Mouse (Mus musculus) midbrain, embryonic 14.5 days (tissue): ENCODE results near the gene Fam49a. TPM values are rescaled to one million over a fixed set of nuclear protein-coding genes. Genes with fewer than 3 reads are reported as not detected.
"Not testable (repeated sequence)": the region's sequence is repeated elsewhere in the genome, so short reads cannot be mapped to it uniquely, and the experiment has no call there.

Experiments used
- ATAC-seq: fragments of 200-750 bp; cut with Nextera tagmentation; 2 replicates; pipeline ENCODE4 v1.8.0; 2017; ENCODE audit warnings: moderate number of reproducible peaks, moderate library complexity; ENCODE audit not compliant: low FRiP score, low TSS enrichment
- DNase-seq: peaks from one replicate; pipeline ENCODE4 v3.0.0-alpha.2; 2015
- H3K27ac ChIP-seq: fragments of 300-500 bp; sonication (generic); replicated peaks from 2 replicates; pipeline ENCODE4 v1.5.1; 2014; ENCODE audit warnings: mild to moderate bottlenecking, low read depth, low read length, moderate library complexity
- H3K27me3 ChIP-seq: fragments of 300-500 bp; sonication (generic); 2 replicates; pipeline ENCODE4 v1.6.1; 2014; ENCODE audit warnings: low read length, control low read depth, mixed read lengths; ENCODE audit not compliant: control insufficient read depth, insufficient read depth
- H3K36me3 ChIP-seq: fragments of 300-500 bp; sonication (generic); 2 replicates; pipeline ENCODE4 v1.6.1; 2014; ENCODE audit warnings: low read length, control low read depth; ENCODE audit not compliant: control insufficient read depth, insufficient read depth
- H3K4me1 ChIP-seq: fragments of 300-500 bp; sonication (generic); 2 replicates; pipeline ENCODE4 v1.6.1; 2014; ENCODE audit warnings: mild to moderate bottlenecking, antibody characterized with exemption, low read length, control low read depth; ENCODE audit not compliant: control insufficient read depth, insufficient read depth
- H3K4me2 ChIP-seq: fragments of 300-500 bp; sonication (generic); 2 replicates; pipeline ENCODE4 v1.6.1; 2014; ENCODE audit warnings: mild to moderate bottlenecking, low read length, moderate library complexity
- H3K4me3 ChIP-seq: fragments of 300-500 bp; sonication (generic); replicated peaks from 2 replicates; pipeline ENCODE4 v1.5.1; 2014; ENCODE audit warnings: low read depth, low read length
- H3K9ac ChIP-seq: fragments of 300-500 bp; sonication (generic); replicated peaks from 2 replicates; pipeline ENCODE4 v1.6.1; 2014; ENCODE audit warnings: mild to moderate bottlenecking, low read length, moderate library complexity
- H3K9me3 ChIP-seq: fragments of 300-500 bp; sonication (generic); 2 replicates; pipeline ENCODE4 v1.6.1; 2016; ENCODE audit warnings: low read length, control low read depth, mixed read lengths; ENCODE audit not compliant: control insufficient read depth
- WGBS: fragments of 180-500 bp; shearing (Covaris S2); extraction: QIAGEN DNeasy Blood & Tissue Kit; methylation state at CpG from one replicate; pipeline ENCODE4 v1.1.7; 2014; 5-methylcytosine and 5-hydroxymethylcytosine counted together
- polyA plus RNA-seq: library from polyadenylated mRNA; unstranded; fragments of >200 nt; fragmentation: Nextera tagmentation; extraction: Ambion mirVana; gene quantifications from 2 replicates; pipeline ENCODE4 v1.2.1, GENCODE M21; 2014

Fam49a gene
- polyA plus RNA-seq, 1 experiment from 2014 or later = 57.0 TPM

DNA sequence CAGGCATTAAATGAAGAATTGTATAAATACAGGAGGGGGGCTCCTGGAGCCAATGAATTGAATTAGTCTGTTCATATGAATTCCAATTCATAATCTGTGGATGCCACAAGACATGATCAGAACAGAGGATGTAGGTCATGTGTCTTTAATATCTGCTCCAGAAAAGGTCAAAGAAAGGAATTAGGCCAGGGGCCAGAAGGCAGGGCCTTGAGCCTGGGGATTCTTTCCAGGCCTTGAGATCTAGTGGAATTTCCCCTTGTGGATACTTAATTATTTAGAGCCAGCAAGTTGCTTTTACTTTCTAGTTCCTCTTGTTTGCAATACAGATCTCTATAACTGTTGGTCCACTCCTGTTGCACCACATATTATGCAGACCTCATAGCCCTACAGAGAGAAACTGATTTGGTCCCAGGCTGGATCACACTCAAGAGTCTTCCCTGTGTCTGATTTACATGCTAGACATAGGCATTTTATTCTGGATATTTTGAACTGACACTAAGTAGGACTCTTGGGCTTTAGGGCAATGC lies 31.8 kb upstream of the Fam49a start:
- no peak overlapping the region for H3K4me2 ChIP-seq
- no peak overlapping the region for H3K27ac ChIP-seq
- no peaks in the 10 kb centered on the region for H3K36me3 ChIP-seq
- no peaks in the 10 kb centered on the region for H3K27me3 ChIP-seq
- H3K4me3 ChIP-seq = no peak overlapping the region
- ATAC-seq (no peak), DNase-seq (no peak)
- no peak overlapping the region for H3K9ac ChIP-seq
- 0 out of 2 replicates have a peak, but pooled peaks cover 3% of the 10 kb centered on the region for H3K4me1 ChIP-seq
- no peaks in the 10 kb centered on the region for H3K9me3 ChIP-seq

- Histone ChIP-seq H3K27me3 (no peaks in the 10 kb centered on the region), H3K4me3 (no peak overlapping the region), H3K9me3 (no peaks in the 10 kb centered on the region), H3K27ac (no peak overlapping the region), H3K36me3 (no peaks in the 10 kb centered on the region), H3K4me1 (0 out of 2 replicates have a peak, but pooled peaks cover 2% of the 10 kb centered on the region), H3K4me2 (no peak overlapping the region), H3K9ac (no peak overlapping the region)
- ATAC-seq = no peak
- DNase-seq = no peak
- 90% methylated on average over 4 of the region's 4 CpGs for WGBS
Observed at GRCm38 (mm10) chr12:12232097-12232496, 29.8 kb upstream of the Fam49a start.

GRCm38 (mm10) chr12:12236978-12237377 lies 25.0 kb upstream of the Fam49a start:
- Histone ChIP-seq H3K4me2 (no peak overlapping the region), H3K4me1 (0 out of 2 replicates have a peak, but pooled peaks cover 3% of the 10 kb centered on the region), H3K9me3 (no peaks in the 10 kb centered on the region), H3K4me3 (no peak overlapping the region), H3K27me3 (no peaks in the 10 kb centered on the region), H3K9ac (no peak overlapping the region), H3K36me3 (no peaks in the 10 kb centered on the region), H3K27ac (peak overlapping the region; percentile 49; the same call in 1 of the 2 replicates)
- WGBS = 37% methylated on average over 5 of the region's 5 CpGs
- no peak for ATAC-seq
- peak; percentile 21 for DNase-seq

GRCm38 (mm10) chr12:12239502-12239901 lies 22.4 kb upstream of the Fam49a start:
- Histone ChIP-seq H3K4me1 (0 out of 2 replicates have a peak, but pooled peaks cover 3% of the 10 kb centered on the region), H3K36me3 (no peaks in the 10 kb centered on the region), H3K4me3 (no peak overlapping the region), H3K27me3 (no peaks in the 10 kb centered on the region), H3K9ac (no peak overlapping the region), H3K4me2 (no peak overlapping the region), H3K27ac (no peak overlapping the region), H3K9me3 (no peaks in the 10 kb centered on the region)
- 66% methylated on average over 3 of the region's 3 CpGs for WGBS
- DNase-seq (no peak), ATAC-seq (no peak)

DNA sequence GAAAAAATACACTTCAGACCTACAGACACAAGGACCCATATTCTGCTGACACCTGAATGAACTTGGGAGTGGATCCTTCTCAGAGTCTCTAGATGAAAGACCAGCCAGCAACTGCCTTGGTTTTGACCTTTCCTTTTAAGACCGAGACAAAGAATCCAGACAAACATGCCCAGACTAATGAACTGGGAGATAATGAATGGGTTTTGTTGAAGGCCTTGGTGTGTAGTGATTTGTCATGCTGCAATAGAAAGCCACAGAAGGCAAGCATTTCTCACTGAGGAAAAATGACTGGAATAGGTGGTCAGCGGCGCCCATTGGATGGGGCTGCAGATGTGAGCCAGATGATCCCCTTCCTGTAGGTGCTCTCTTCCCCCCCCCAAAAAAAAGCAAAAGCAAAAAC lies 18.8 kb upstream of the Fam49a start:
- no peaks in the 10 kb centered on the region for H3K9me3 ChIP-seq
- H3K4me3 ChIP-seq = no peak overlapping the region
- no peak overlapping the region for H3K9ac ChIP-seq
- H3K4me2 ChIP-seq = no peak overlapping the region
- no peaks in the 10 kb centered on the region for H3K4me1 ChIP-seq
- H3K27me3 ChIP-seq = no peaks in the 10 kb centered on the region
- H3K36me3 ChIP-seq = no peaks in the 10 kb centered on the region
- H3K27ac ChIP-seq = no peak overlapping the region
- 81% methylated on average over 3 of the region's 3 CpGs for WGBS
- ATAC-seq = no peak
- DNase-seq = no peak

DNA sequence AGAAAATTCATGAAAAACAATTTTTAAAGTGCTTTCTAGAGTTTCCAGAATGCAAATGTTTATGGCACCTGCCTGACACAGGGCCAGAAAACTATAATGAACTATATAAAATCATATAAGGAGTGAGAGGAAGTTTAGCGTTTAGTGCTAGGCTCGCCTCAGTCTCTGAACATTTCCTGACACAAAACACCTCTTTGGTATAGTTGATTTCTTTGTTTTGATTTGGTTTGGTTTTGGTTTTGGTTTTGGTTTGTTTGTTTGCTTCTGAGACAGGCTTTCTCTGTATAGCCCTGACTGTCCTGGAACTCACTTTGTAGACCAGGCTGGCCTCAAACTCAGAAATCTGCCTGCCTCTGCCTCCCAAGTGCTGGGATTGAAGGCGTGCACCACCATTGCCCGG lies 14.9 kb upstream of the Fam49a start:
- not testable (repeated sequence) for DNase-seq, H3K4me2 ChIP-seq, H3K9me3 ChIP-seq, ATAC-seq, H3K4me1 ChIP-seq, H3K4me3 ChIP-seq, H3K36me3 ChIP-seq, H3K9ac ChIP-seq, H3K27me3 ChIP-seq, H3K27ac ChIP-seq
- whole genome bisulfite sequencing = 94% methylated on average over 4 of the region's 4 CpGs

DNA sequence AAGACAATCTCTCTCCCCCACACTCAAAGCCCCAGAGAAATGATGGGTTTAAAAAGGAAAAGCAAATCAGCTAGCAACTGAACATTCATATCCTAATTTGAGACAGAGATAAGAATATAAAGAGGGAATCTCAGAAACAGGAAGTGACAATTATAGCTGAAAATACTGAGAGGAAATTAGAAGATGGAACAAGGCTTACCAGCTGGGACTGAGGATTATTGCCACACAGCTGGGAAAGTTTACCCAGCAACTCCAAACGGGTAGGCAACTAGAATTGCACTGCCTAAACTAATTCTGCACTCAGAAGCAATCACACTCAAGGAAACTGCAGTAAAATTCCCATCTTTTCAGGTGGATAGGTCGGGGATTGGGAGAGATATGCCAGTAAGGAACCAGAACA lies 12.4 kb upstream of the Fam49a start:
- Histone ChIP-seq H3K27ac (no peak overlapping the region), H3K4me3 (no peak overlapping the region)
- WGBS = 62% methylated on average over 2 of the region's 2 CpGs

GRCm38 (mm10) chr12:12253526-12253925 lies 8.4 kb upstream of the Fam49a start:
- DNase-seq (no peak), ATAC-seq (no peak)
- no peak overlapping the region for H3K9ac ChIP-seq
- H3K27ac ChIP-seq = no peak overlapping the region
- no peaks in the 10 kb centered on the region for H3K9me3 ChIP-seq
- no peak overlapping the region for H3K4me2 ChIP-seq
- H3K36me3 ChIP-seq = no peaks in the 10 kb centered on the region
- WGBS = 55% methylated on average over 5 of the region's 5 CpGs
- no peaks in the 10 kb centered on the region for H3K27me3 ChIP-seq
- no peaks in the 10 kb centered on the region for H3K4me1 ChIP-seq
- no peak overlapping the region for H3K4me3 ChIP-seq

More for the DNA sequence above, 12.4 kb upstream of the Fam49a start:
- no peaks in the 10 kb centered on the region for H3K36me3 ChIP-seq
- H3K27me3 ChIP-seq = no peaks in the 10 kb centered on the region
- H3K4me2 ChIP-seq = no peak overlapping the region
- DNase-seq (no peak), ATAC-seq (no peak)
- no peak overlapping the region for H3K9ac ChIP-seq
- H3K4me1 ChIP-seq = no peaks in the 10 kb centered on the region
- no peaks in the 10 kb centered on the region for H3K9me3 ChIP-seq

DNA sequence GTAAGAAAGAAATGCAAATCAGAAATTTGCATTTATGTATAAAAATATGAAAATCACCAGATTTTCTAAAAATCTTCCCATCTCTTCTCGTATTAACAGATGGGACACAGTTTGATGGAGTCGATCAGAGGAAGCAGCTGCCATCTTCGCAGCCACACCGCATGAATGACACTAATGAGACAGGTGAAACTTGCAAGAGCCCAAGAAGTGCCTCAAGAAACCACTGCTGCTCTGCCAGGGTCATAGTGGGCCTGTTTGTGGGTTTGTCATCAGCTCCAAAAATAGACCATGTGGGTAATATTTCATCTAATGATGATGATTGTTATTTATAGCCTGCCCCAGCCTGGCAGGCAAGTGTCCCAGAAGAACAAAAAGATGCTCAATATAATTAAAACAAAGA lies 7.8 kb upstream of the Fam49a start:
- Histone ChIP-seq H3K9ac (no peak overlapping the region), H3K27me3 (no peaks in the 10 kb centered on the region), H3K4me3 (no peak overlapping the region), H3K4me1 (no peaks in the 10 kb centered on the region), H3K9me3 (no peaks in the 10 kb centered on the region), H3K4me2 (no peak overlapping the region), H3K27ac (no peak overlapping the region), H3K36me3 (no peaks in the 10 kb centered on the region)
- ATAC-seq (no peak), DNase-seq (no peak)
- 70% methylated on average over 4 of the region's 4 CpGs for WGBS
